Mouse (Mus musculus) left cerebral cortex, adult 18-20 months (tissue): ENCODE data around the gene Kitl. TPM values are rescaled to one million over a fixed set of nuclear protein-coding genes. Genes with fewer than 3 reads are reported as not detected.
A peak's percentile ranks its signal among the peaks of the same experiment; 100 is the strongest.

Experiments used
- DNase-seq, 2 experiments: peaks; one replicate each; pipeline ENCODE4 v3.0.0; 2021 to 2022; ENCODE audit warnings: low spot score in 2 of 2, mixed read lengths in 1 of 2
- long read RNA-seq, 2 experiments: library from polyadenylated mRNA; stranded (forward); transcript quantifications; one replicate each; pipeline ENCODE4 v2.0.0; 2021
- total RNA-seq, 2 experiments: library from RNA; stranded (reverse); gene quantifications; 2 replicates each; pipeline ENCODE4 v1.2.3; 2021

The Kitl gene
- total RNA-seq = 10 to 100 TPM; 50.7 to 53.3 TPM
- long read RNA-seq, experiment 1, full-length matches to known transcripts = 47 of 59 reads
- long read RNA-seq, experiment 1, partial matches to known transcripts = 1 of 59 reads
- long read RNA-seq, experiment 1, other reads (novel, unspliced or antisense) = 11 of 59 reads
- long read RNA-seq, experiment 2, full-length matches to known transcripts = 22 of 32 reads
- long read RNA-seq, experiment 2, partial matches to known transcripts = 1 of 32 reads
- long read RNA-seq, experiment 2, other reads (novel, unspliced or antisense) = 9 of 32 reads

- DNase-seq = peak; percentile 52 to 68
These were observed at the start of gene Kitl for GRCm38 (mm10) chr10:100015370-100016325. TSS of gene Kitl (plus strand) at chr10:100015630.

DNA sequence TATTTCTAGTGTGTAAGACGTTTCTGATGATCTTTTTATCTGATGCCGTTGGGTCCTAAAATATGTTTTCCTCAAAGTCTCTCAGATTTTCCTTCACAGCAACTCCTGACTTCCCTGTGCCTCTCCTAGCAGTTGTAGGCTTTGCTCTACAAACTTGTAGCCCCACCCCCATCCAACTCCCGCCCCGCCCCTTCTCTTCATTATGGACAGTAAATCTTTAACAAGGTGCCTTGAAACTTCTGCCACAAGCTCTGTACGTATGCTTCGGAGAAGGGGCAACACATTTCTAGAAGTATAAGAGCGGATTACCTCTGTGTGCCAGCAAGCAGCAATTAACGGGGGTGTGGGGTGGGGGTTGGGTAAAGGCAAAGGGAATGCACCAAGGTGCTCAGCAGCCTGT lies 42.6 kb upstream of the Kitl start:
- no peak for DNase-seq

DNA sequence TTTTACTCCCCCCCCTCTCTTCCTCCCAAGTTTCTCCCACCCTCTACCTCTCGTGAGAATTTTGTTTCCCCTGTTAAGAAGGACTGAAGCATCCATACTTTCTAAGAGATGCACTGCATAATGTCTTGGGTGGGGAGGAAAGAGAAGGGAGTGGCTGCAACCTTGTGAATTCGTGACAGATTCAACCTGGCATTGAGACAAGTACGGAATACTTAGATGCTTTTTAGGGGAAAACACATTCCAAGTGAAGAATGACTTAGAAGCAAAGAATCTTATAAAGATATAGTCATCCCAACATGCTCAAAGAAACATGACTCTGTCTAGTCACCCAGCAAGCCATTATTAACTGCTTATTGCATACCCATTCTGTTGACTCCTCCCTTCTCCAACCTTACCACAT lies 35.3 kb upstream of the Kitl start:
- no peak for DNase-seq

GRCm38 (mm10) chr10:99980916-99981315 lies 34.5 kb upstream of the Kitl start:
- DNase-seq = no peak

- DNase-seq = no peak
These were observed 33.5 kb upstream of the Kitl start for GRCm38 (mm10) chr10:99981887-99982286.

DNA sequence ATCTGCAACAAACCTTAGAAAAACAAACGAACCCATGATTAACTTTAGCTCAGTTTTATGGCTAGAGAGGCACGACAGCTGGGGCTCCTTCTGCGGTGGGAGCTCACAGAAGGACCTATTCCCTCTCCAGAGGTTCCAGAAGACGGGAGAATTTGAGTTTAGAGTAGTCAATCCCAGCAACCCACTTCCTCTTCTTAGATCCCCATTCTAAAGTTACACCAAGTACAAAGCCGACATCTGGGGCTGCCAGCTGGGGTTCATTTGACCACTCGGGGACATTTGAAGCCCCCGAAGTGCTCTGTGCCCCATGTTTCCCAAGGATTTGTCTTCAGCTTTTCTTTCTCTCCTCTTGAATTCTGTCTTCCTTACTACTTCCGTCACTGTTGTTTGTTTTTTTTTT lies 28.7 kb upstream of the Kitl start:
- DNase-seq = no peak

DNA sequence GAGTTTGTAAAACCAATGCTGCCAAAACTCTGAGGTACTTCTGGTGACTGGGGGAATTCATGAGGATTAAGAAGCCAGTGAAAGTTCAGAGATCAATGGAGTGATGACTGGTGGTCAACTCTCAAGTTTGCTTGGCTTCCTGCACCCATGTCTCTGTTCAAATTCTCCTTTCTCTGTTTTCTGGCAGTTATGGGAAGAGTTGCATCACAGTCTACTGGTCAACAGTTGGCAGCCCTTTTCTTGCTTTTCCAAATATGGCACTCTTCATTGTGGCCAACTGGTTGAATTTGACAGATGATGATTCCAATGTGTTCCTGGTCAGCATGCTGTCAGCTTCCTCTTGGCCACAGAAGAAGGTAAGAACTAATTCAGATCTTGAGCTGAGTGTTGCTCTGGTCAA lies 25.7 kb upstream of the Kitl start:
- no peak for DNase-seq

DNA sequence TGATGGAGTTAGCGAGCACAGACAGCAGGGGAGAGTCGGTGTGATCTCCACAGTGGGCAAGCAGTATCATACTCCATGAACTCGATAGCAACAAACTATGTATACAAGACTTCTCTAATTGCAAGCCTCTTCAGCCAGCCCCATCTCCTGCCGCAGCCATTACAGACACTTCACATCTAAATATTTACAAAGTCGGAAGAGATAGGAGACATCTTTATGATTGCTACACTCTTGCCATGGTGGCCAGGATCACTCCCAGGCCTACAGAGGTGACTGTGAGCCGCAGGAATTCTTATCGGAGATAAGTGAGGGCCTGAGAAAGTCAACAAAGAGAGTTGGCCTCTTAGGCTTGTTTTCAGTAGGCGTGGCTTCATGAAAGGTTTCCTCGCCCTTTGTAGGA lies 23.3 kb upstream of the Kitl start:
- DNase-seq = no peak

DNA sequence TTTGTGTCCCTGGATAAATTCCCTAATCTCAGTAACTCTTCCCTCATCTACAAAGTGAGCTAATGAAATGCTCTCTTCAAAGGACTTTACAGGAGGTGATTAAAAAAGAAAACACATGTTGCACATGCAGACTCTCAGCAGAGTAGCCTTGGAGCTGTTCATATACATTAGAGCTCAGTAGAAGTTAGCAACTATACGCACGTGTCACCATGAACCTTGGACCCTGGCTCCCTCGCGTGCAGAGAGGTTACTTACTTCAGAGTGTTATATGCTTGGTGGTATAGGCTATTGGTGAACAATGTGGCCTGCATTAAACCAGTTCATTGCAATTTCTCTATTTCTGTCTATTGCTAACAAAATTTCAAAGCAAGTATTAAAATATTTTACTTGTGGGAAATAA lies 14.0 kb upstream of the Kitl start:
- no peak for DNase-seq

- no peak for DNase-seq
These were observed 11.6 kb upstream of the Kitl start for GRCm38 (mm10) chr10:100003797-100004196.

- DNase-seq = no peak
These were observed 5.7 kb upstream of the Kitl start for GRCm38 (mm10) chr10:100009681-100010080.

DNA sequence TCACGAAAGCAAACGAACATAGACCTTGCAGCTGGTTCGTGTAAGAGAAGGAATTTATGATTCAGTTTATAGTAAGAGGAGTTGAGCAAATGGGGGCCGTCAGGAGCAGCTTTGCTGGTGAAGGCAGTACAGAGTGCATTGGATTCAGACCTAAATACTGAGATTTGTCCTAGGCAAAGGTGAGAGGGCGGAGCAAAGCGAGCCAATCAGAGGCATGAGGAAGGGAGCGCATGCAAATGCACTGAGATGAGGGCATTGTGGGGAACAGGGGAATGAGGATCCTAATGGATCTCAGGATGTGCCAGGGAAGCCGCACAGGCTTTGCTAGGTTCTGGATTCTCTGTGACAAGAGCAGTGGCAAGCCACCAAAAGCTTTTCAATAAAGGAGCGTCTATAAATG lies 5.1 kb upstream of the Kitl start:
- DNase-seq = no peak

DNA sequence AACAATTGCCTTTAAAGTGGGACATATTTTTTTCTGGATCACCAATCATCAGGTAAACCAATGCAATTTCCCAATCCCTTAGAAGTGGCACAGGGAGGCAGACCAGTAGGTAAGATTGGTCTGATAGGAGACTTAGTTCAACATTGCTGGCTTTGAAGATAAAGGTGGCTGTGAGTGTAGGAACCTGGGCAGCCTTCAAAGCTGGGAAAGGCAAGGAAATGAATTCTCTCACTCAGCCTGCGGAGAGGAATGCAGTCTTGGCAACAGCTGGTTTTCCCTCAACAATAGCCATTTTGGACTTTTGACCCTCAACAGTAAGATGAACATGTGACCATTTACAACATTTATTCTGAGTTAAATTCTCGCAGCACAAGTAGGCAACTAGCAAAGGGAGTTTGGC lies 1.3 kb upstream of the Kitl start:
- DNase-seq = no peak

DNA sequence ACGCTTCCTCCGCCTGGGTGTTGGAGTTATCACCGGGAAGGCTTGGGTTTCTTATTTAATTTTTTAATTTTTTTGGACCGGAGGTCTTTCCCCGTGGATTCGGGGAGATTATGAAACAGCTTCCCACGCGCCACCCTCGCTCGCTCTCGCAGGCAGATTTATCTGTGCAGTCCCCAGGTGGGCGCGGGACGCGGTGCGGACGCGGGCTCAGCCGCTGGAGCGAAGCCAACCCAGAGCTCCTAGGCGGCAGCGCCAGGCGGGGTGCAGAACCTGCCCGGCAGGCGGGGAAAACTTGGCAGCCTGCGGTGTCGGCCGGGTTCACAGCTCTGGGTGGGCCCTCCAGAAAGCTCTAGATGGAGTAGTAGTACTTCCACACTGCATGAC lies 888 bp downstream of the Kitl start:
- DNase-seq = peak; percentile 80 to 89

DNA sequence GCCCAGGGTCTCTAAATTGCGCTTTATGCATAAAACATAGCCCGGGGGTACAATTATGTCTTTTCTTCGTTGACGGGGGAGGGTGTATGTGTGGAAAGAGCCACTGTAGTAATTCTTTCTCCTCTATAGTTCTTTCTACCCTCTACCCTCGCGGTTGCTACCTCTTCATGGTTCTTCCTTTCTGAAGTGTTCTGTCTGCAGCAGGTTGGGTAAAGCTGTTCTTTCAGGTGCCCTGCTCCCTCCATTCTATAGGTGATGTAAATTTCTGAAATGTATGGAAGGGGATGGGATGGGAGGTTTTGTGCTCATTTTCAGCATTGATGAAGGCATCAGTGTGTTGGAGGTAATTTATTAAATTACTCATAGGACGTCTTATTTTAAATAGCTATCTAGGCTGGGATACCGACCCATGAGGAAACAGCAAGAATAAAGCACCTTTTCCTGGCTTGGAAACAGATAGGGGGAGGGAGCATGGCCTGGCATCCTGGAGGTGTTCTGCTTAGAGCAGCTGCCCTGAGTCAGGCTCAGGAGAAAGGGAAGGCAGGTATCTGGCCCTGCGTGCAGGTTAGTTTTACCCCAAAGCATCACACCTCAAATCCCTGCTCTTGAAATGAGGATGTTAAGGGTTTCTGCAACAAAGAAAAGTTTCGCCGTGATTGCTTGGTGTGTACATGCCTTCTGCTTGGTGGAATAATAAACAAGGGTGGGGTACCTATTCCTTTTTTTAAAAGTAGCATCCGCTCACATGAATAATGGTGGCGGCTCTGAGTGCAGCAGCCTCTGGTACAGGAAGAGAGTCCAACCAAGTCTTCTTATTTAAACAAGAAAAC lies 1.7 kb downstream of the Kitl start:
- DNase-seq = no peak

DNA sequence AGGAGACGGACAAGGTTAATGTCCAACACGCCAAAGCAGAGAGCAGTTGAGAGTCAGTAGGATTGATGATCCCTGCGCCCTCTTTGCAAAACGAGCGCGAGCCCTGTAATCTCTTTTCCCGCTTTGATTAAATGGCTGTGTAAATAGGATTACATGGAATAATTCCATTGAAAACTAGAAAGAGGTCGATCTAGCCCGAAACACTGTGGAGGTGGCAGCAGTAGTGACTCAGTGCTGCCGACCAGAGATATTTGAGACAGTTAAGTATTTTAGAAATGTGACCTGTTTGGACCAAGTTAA lies 2.3 kb downstream of the Kitl start:
- DNase-seq = no peak

DNA sequence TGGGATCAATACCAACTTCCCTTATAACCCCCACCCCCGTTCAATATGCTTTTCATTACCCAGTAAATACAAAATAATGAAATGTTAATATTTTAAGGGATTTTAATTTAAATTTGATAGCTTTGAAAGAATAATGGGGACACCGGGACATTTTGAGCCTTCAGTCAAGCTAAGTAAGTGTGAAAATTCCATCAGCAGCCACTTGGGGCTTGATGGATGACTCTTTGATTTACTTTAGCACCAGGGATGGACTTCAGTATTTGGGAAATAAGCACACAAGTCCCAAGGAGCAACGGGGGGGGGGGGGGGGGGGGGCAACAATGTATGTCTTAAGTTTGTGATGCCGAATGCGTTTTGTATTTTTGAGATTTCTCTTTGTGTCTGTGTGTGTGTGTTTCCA lies 3.1 kb downstream of the Kitl start:
- DNase-seq = no peak

DNA sequence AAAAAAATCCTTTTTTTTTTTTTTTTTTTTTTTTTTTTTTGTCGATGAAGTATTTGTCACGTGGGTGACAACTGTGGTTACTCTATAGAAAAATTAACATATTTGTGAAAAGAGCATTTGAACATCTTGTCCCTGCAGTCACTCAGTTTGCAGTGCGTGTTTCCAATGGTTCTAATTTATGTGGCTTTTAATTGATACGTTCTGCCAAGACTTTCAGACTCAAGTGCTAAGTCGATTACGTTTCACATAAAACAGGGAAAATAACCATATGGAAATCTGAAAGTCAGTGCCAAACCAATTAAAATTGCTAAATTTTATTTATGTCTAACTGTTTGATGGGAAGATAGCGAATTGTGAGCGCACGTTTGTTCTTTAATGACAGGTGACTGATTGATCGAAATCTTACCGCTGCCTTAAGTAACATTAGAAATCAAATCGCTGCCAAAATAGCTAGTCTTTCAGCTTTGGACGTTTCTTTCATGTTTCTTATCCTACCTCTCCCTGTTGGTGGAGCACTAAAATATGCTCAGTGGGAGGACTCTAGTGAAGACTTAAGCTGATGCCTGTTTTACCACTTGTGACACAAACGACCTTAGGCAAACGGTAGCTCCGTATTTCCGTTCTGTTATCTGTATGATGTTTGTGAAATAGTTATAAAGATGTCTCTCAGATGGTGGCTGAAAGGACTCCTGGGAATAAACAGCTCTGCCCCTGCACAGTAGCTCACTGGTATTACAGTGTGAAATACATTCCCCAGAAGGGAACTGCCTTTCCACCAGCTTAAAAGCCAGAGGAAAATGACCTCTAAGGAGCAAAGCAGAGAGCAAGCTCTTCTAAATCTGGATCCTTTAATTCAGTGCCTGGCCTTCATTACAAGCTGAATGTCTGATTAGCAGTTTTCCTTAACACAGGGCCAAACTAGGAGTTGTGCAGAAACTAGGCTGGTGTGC lies 4.1 kb downstream of the Kitl start:
- no peak for DNase-seq

- no peak for DNase-seq
These were observed 6.8 kb downstream of the Kitl start for GRCm38 (mm10) chr10:100022090-100022834.

DNA sequence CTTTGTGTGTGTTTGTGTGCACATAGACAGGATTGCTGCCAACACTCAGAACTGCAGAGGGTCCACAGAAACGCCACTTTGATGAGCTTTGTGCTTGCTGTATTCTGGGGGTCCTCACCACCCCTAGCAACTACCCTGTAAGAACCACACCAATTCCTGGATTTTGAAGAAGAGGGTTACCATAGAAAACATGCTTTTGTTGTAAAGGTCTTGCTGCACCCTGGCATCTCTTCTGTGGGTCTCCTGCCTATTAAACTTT lies 7.3 kb downstream of the Kitl start:
- no peak for DNase-seq
